13 mouse cellular contexts compared by ENCODE assay signal in the genomic region with DNA sequence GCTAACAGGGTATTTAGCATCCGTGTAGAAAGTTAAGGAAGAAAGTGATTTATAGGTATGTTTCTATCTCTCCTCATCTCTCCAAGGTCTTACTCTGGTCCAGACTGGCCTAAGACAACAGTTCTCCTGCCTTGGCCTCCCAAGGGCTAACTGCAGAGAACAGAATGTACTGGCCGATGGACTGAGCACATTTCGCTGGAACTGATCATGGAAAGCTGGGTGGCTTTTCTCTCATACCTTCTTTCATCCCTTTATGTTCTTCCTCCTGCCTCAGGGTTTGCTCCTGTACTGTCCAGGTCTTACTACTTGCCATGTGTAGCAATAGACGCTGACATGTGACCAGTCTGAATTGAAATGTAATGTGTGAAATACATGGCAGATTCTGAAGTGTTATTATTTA.
DNase-seq lines count a peak whose midpoint lies in the region.
"Had no signal": no experiment of that assay in that cellular context is flagged by ENCODE, and none has a peak within 500 bp of the region (broad histone marks: within the 10 kb centered on the region; RNA-seq: fewer than 3 reads in every experiment).

No protein-coding gene starts in this region.

- peak; percentile 73 to 77 for DNase-seq in adrenal gland, adult (ENCODE audit: inconsistent age in 2 of 2, low spot score in 1 of 2)
- no peak for DNase-seq in adrenal gland, adult 2 months
- peak; percentile 65 for DNase-seq in gastrocnemius, adult 18-20 months (ENCODE audit: low spot score)
- no peak for DNase-seq in gastrocnemius, postnatal 10 days
- DNase-seq in fat pad, adult 2 months (ENCODE audit: extremely low read depth, low read depth, low spot score): peak; percentile 91
- DNase-seq in thymus, postnatal 0 days (ENCODE audit: low spot score): no peak
- DNase-seq: cerebellum, adult 11-12 months; cerebellum, adult 8-10 months; cerebellum, postnatal 10 days; cerebellum, postnatal 36 days; embryo, embryonic 11 days; gastrocnemius, postnatal 14 days; kidney, adult 2 months had no signal

Comparison
In these comparisons a context has a peak if more than half of its experiments do, and no peak if none do; other contexts are left out.
1. DNase-seq: peak in adrenal gland, adult (2 of 2), gastrocnemius, adult 18-20 months (single experiment) and fat pad, adult 2 months (single experiment); none in adrenal gland, adult 2 months (single experiment), gastrocnemius, postnatal 10 days (single experiment) and thymus, postnatal 0 days (single experiment).